Mouse (Mus musculus) cerebellum, adult 9-11 months (tissue): ENCODE data around the gene Gm9195.

Experiments used
- DNase-seq: peaks from one replicate; pipeline ENCODE4 v3.0.0; 2022

Gm9195 gene

GRCm38 (mm10) chr14:72491738-72492137 lies at the start of gene Gm9195:
Gm9195 (minus strand) TSS chr14:72491838.
- no peak for DNase-seq

- DNase-seq: no peak
Observed at GRCm38 (mm10) chr14:72536392-72537017, 44.9 kb upstream of the Gm9195 start.

- no peak for DNase-seq
Observed at GRCm38 (mm10) chr14:72533862-72534261, 42.2 kb upstream of the Gm9195 start.

GRCm38 (mm10) chr14:72532028-72532917 lies 40.6 kb upstream of the Gm9195 start:
- peak; percentile 13 for DNase-seq

- no peak for DNase-seq
Observed at GRCm38 (mm10) chr14:72527126-72527525, 35.5 kb upstream of the Gm9195 start.

GRCm38 (mm10) chr14:72519561-72519960 lies 27.9 kb upstream of the Gm9195 start:
- no peak for DNase-seq

- no peak for DNase-seq
Observed at GRCm38 (mm10) chr14:72518786-72519185, 27.1 kb upstream of the Gm9195 start.

GRCm38 (mm10) chr14:72516376-72516775 lies 24.7 kb upstream of the Gm9195 start:
- DNase-seq: no peak

GRCm38 (mm10) chr14:72506723-72507420 lies 15.2 kb upstream of the Gm9195 start:
- no peak for DNase-seq

GRCm38 (mm10) chr14:72506018-72506722 lies 14.5 kb upstream of the Gm9195 start:
- no peak for DNase-seq

GRCm38 (mm10) chr14:72504985-72505384 lies 13.3 kb upstream of the Gm9195 start:
- no peak for DNase-seq

- DNase-seq: no peak
Observed at GRCm38 (mm10) chr14:72503241-72503640, 11.6 kb upstream of the Gm9195 start.

GRCm38 (mm10) chr14:72493775-72494174 lies 2.1 kb upstream of the Gm9195 start:
- no peak for DNase-seq

- no peak for DNase-seq
Observed at GRCm38 (mm10) chr14:72490367-72490766, 1.3 kb downstream of the Gm9195 start.

GRCm38 (mm10) chr14:72474501-72474900 lies 17.1 kb downstream of the Gm9195 start:
- no peak for DNase-seq

GRCm38 (mm10) chr14:72468429-72468828 lies 23.2 kb downstream of the Gm9195 start:
- no peak for DNase-seq

GRCm38 (mm10) chr14:72466384-72466783 lies 25.3 kb downstream of the Gm9195 start:
- no peak for DNase-seq

- no peak for DNase-seq
Observed at GRCm38 (mm10) chr14:72461591-72461990, 30.0 kb downstream of the Gm9195 start.

- DNase-seq: no peak
Observed at GRCm38 (mm10) chr14:72460291-72460690, 31.3 kb downstream of the Gm9195 start.

GRCm38 (mm10) chr14:72458930-72459329 lies 32.7 kb downstream of the Gm9195 start:
- no peak for DNase-seq

GRCm38 (mm10) chr14:72447141-72448091 lies 44.2 kb downstream of the Gm9195 start:
- no peak for DNase-seq

- DNase-seq: no peak
Observed at GRCm38 (mm10) chr14:72442936-72443335, 48.7 kb downstream of the Gm9195 start.
